Mouse (Mus musculus): Measurements from ENCODE around the gene Mex3a. TPM values are rescaled to one million over a fixed set of nuclear protein-coding genes. Genes with fewer than 3 reads are reported as not detected.

The Mex3a gene
- polyA plus RNA-seq (2012; fragmentation: generic; extraction: Trizol) = 10 to 100 TPM in 1 of 2 experiments, 1 to 10 TPM in 1; 1.7 to 18.5 TPM

DNA sequence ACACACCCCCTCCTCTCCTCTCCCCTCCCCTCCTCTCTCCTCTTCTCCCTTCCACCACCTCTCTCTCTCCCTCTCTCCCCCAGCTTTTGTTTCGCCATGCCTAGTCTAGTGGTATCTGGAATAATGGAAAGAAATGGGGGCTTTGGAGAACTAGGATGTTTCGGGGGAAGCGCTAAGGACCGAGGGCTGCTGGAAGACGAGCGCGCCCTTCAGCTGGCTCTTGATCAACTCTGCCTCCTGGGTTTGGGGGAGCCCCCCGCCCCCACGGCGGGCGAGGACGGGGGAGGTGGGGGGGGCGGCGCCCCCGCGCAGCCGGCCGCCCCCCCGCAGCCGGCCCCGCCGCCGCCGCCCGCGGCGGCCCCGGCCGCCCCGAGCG is at the start of gene Mex3a:
Gene Mex3a (plus strand): TSS at position 97 of the 376 bp plus-strand sequence.

DNA sequence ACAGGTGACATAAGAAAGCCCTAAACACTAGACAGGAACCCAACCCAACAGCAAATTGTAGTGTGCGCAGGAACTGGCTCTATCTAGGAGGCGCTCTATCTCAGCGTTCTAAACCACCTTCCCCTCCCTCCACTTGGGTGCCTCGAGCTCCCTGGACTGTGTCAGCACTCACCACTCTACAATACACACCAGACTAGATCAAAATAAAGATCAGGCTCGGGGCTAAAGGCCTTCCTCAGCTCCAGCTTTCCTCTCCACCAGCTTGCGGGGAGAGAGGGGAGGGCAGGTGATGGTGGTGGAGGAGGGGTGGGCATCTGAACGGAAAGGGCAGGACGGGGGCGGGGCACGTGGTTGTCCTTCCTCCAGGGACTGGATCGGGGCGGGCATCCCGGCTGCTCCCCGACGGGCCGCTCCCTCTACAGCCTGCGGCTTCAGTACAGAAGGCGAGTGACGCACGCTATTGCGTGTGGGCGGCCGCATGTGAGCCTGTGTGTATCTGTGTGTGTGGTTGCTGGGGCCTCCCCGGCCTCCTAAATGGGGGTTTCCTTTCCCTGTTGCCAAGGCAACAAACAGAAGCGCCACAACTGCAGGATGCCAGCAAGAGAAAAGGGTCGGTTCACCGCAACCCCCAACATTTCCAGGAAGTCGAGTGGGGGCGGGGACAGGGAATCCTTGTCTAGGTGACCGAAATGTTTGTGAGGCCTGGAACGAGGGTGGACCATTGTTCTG is 22.3 kb upstream of the Mex3a start, which contains the start of gene Lmna:
Gene Lmna (minus strand): TSS at position 265 of the 729 bp plus-strand sequence.

DNA sequence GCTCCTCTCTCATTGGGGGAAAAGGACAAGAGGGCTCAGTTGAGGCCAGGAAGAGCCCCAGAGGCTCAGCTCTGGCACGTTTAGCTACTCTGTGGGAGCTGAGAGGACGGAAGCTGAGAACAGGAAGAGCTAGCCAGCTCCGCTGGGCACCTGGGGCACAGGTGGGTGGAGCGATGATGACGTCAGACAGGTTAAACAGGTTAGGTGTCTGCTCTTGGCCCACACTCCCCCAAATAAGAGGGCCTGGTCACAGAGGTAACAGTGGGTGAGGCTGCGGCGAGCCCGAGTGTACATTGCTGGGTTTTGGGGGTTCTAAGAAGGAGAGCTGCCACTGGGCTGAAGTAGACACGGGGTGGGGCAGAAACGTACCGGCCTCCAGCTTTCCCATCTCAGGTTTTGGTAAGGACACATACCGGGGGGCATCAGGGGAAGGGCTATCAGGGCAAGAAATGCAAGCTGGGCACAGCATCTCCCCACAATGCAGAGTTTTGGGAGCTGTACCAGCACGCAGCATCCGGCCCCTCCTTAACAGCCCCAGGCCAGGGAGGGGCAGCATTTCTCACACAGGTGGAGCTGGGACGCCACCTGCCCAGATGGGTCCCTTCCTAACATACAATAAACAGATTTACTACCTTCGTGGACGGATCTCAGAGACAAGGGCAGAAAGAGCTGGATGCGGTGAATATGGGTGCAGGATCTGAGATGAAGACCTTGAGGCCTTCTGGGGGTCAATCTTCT is 16.2 kb downstream of the Mex3a start, which contains the start of gene Rab25:
Gene Rab25 (minus strand): TSS at position 121 of the 738 bp plus-strand sequence.

DNA sequence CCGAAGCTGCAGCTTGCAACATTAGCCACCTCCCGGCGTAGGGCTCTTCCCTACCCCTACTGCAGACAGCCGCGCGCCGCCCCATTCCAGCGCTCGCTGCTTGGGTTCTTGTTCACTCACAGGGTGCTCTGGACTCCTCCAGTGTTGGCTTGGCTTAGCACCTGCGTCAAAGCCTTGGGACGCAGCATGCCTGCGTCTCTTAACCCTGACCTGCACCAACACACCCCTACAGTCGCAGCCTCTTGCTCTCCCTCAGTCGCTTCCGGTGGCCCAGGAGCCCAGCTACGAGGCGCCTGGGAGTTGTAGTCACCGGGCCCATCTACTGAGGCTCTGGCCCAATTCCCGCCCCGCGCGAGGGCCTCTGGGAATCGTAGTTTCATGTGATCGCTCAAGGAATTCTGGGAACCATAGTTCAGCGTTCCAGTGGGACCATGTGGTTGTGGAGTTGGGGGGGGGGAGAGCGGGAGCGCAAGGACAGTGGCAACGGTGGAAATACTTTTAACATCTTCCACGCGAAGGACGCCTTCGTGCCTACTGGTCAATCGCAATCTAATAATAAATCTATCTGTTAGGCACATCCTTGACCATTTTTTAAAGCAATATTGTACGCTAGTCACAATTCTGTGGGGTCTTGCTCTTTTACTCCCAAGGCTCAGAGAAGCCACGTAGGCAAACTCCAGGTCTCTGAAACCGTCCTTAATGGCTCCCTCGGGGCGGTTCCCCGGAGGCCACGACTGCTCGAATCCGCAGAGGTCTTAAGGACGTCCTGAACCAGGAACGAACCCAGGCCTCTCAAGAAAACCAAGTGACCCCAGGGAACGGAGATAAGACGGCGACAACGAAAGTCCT is 20.7 kb downstream of the Mex3a start, which contains the start of gene Lamtor2:
Gene Lamtor2 (minus strand): TSS at position 399 of the 849 bp plus-strand sequence.

DNA sequence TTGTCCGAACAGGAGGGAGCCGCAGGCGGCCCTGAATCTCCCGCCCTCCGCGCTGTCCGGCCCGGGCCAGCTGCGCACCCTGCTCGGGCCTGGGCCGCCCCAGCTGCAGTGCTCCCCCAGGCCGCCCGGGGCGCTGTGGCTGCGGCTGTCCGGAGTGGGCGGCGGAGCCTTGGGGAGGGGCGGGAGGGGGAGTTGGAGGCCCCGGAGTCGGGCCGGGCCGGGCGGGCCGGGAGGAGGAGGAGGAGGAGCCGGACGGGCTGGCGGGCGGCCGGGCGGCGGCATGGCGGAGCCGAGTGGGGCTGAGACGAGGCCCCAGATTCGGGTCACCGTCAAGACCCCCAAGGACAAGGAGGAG is 21.3 kb downstream of the Mex3a start, which contains the start of gene Ubqln4:
Gene Ubqln4 (plus strand): TSS at position 234 of the 355 bp plus-strand sequence.

DNA sequence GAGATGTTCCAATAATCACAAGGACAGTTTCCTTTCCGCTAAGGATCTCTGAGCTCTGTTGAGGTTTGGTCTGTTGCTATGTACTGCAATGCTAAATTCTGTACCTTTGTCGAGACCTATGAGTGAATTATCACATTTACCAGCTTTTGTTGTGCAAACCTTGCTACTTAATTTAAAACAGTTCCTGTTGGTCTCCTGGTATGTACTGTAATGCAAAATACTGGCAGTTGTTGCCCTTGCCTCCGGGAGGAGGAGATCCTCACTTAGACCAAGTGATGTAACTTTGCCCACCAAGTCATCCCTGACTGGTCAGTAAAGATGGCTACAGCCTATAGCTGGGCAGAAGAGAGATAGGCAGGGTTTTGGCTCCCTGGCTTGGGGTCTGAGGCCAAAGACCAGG is 43.3 kb downstream of the Mex3a start, which contains the start of gene Ssr2:
Gene Ssr2 (plus strand): TSS at position 337 of the 400 bp plus-strand sequence.

Other genes starting within 250 kb of the Mex3a start
- gene Gm38392, start 245.2 kb upstream of the Mex3a start, polyA plus RNA-seq (2012; fragmentation: generic; extraction: Trizol) = not detected
- 1 to 10 TPM; 3.2 to 5.0 TPM for gene Tsacc, start 235.4 kb upstream of the Mex3a start, polyA plus RNA-seq (2012; fragmentation: generic; extraction: Trizol)
- 100 to 1,000 TPM; 268 to 434 TPM for gene Cct3, start 235.3 kb upstream of the Mex3a start, polyA plus RNA-seq (2012; fragmentation: generic; extraction: Trizol)
- 100 to 1,000 TPM; 246 to 254 TPM for gene Glmp, start 207.4 kb upstream of the Mex3a start, polyA plus RNA-seq (2012; fragmentation: generic; extraction: Trizol)
- 1 to 10 TPM; 1.5 to 2.2 TPM for gene Tmem79, start 196.2 kb upstream of the Mex3a start, polyA plus RNA-seq (2012; fragmentation: generic; extraction: Trizol)
- 10 to 100 TPM; 27.4 to 29.6 TPM for gene Smg5, start 196.1 kb upstream of the Mex3a start, polyA plus RNA-seq (2012; fragmentation: generic; extraction: Trizol)
- not detected for gene Paqr6, start 167.8 kb upstream of the Mex3a start, polyA plus RNA-seq (2012; fragmentation: generic; extraction: Trizol)
- under 1 TPM; 0.14 to 0.27 TPM for gene Bglap3, start 159.7 kb upstream of the Mex3a start, polyA plus RNA-seq (2012; fragmentation: generic; extraction: Trizol)
- gene Bglap2, start 153.7 kb upstream of the Mex3a start, polyA plus RNA-seq (2012; fragmentation: generic; extraction: Trizol) = under 1 TPM; 0.18 to 0.38 TPM
- gene Bglap, start 147.9 kb upstream of the Mex3a start, polyA plus RNA-seq (2012; fragmentation: generic; extraction: Trizol) = under 1 TPM; 0.22 to 0.27 TPM
- gene Pmf1, start 122.1 kb upstream of the Mex3a start, polyA plus RNA-seq (2012; fragmentation: generic; extraction: Trizol) = 100 to 1,000 TPM; 110 to 188 TPM
- gene Slc25a44, start 107.3 kb upstream of the Mex3a start, polyA plus RNA-seq (2012; fragmentation: generic; extraction: Trizol) = 10 to 100 TPM in 1 of 2 experiments, 1 to 10 TPM in 1; 7.9 to 21.7 TPM
- 1 to 10 TPM in 1 of 2 experiments, under 1 TPM in 1; 0.44 to 2.2 TPM for gene Sema4a, start 71.2 kb upstream of the Mex3a start, polyA plus RNA-seq (2012; fragmentation: generic; extraction: Trizol)
- gene Lmna, start 22.4 kb upstream of the Mex3a start, polyA plus RNA-seq (2012; fragmentation: generic; extraction: Trizol) = 1,000 to 10,000 TPM in 1 of 2 experiments, 100 to 1,000 TPM in 1; 785 to 1,633 TPM
- under 1 TPM in 1 of 2 experiments, not detected in 1; 0.12 TPM for gene Rab25, start 15.9 kb downstream of the Mex3a start, polyA plus RNA-seq (2012; fragmentation: generic; extraction: Trizol)
- gene Lamtor2, start 20.7 kb downstream of the Mex3a start, polyA plus RNA-seq (2012; fragmentation: generic; extraction: Trizol) = 100 to 1,000 TPM in 1 of 2 experiments, 10 to 100 TPM in 1; 61.0 to 244 TPM
- 10 to 100 TPM; 21.9 to 24.2 TPM for gene Ubqln4, start 21.4 kb downstream of the Mex3a start, polyA plus RNA-seq (2012; fragmentation: generic; extraction: Trizol)
- 100 to 1,000 TPM; 288 to 443 TPM for gene Ssr2, start 43.5 kb downstream of the Mex3a start, polyA plus RNA-seq (2012; fragmentation: generic; extraction: Trizol)
- 10 to 100 TPM; 17.2 to 54.4 TPM for gene Arhgef2, start 73.6 kb downstream of the Mex3a start, polyA plus RNA-seq (2012; fragmentation: generic; extraction: Trizol)
- gene Rxfp4, start 120.7 kb downstream of the Mex3a start, polyA plus RNA-seq (2012; fragmentation: generic; extraction: Trizol) = under 1 TPM in 1 of 2 experiments, not detected in 1; 0.05 TPM
- 10 to 100 TPM in 1 of 2 experiments, 1 to 10 TPM in 1; 1.5 to 16.2 TPM for gene Khdc4, start 153.4 kb downstream of the Mex3a start, polyA plus RNA-seq (2012; fragmentation: generic; extraction: Trizol)
- 10 to 100 TPM; 28.8 to 63.7 TPM for gene Rit1, start 184.4 kb downstream of the Mex3a start, polyA plus RNA-seq (2012; fragmentation: generic; extraction: Trizol)
- gene Syt11, start 242.8 kb downstream of the Mex3a start, polyA plus RNA-seq (2012; fragmentation: generic; extraction: Trizol) = 1 to 10 TPM in 1 of 2 experiments, under 1 TPM in 1; 0.20 to 5.2 TPM